Mouse (Mus musculus) hindbrain, embryonic 13.5 days (tissue): ENCODE measurements around the gene Nr2f2. TPM values are rescaled to one million over a fixed set of nuclear protein-coding genes. Genes with fewer than 3 reads are reported as not detected.

Experiments used
- ATAC-seq: fragments of 200-750 bp; cut with Nextera tagmentation; 2 replicates; pipeline ENCODE4 v1.8.0; 2017; ENCODE audit warnings: moderate TSS enrichment; ENCODE audit not compliant: low FRiP score
- H3K27ac ChIP-seq: fragments of 300-500 bp; sonication (generic); 2 replicates; pipeline ENCODE4 v1.5.1; 2015; ENCODE audit warnings: inconsistent platforms, mild to moderate bottlenecking, moderate library complexity
- H3K27me3 ChIP-seq: fragments of 300-500 bp; sonication (generic); 2 replicates; pipeline ENCODE4 v1.6.1; 2015; ENCODE audit warnings: mild to moderate bottlenecking, inconsistent platforms
- H3K36me3 ChIP-seq: fragments of 300-500 bp; sonication (generic); 2 replicates; pipeline ENCODE4 v1.6.1; 2015; ENCODE audit warnings: mild to moderate bottlenecking, inconsistent platforms
- H3K4me1 ChIP-seq: fragments of 300-500 bp; sonication (generic); replicated peaks from 2 replicates; pipeline ENCODE4 v1.6.1; 2015; ENCODE audit warnings: inconsistent platforms
- H3K4me2 ChIP-seq: fragments of 300-500 bp; sonication (generic); 2 replicates; pipeline ENCODE4 v1.6.1; 2015; ENCODE audit warnings: inconsistent platforms, mild to moderate bottlenecking, moderate library complexity
- H3K4me3 ChIP-seq: fragments of 300-500 bp; sonication (generic); 2 replicates; pipeline ENCODE4 v1.5.1; 2015; ENCODE audit warnings: mild to moderate bottlenecking, inconsistent platforms
- H3K9ac ChIP-seq: fragments of 300-500 bp; sonication (generic); 2 replicates; pipeline ENCODE4 v1.6.1; 2015; ENCODE audit warnings: mild to moderate bottlenecking, inconsistent platforms
- H3K9me3 ChIP-seq: fragments of 300-500 bp; sonication (generic); 2 replicates; pipeline ENCODE4 v1.6.1; 2016; ENCODE audit warnings: inconsistent platforms
- WGBS: fragments of 180-500 bp; shearing (Covaris S2); methylation state at CpG from one replicate; pipeline ENCODE4 v1.1.7; 2015; 5-methylcytosine and 5-hydroxymethylcytosine counted together
- polyA plus RNA-seq: library from polyadenylated mRNA; unstranded; fragments of >200 nt; fragmentation: Nextera tagmentation; extraction: Ambion mirVana; gene quantifications from 2 replicates; pipeline ENCODE4 v1.2.1, GENCODE M21; 2015

Gene Nr2f2
- polyA plus RNA-seq, 1 experiment from 2014 or later, result 134 TPM

GRCm38 (mm10) chr7:70328206-70329036, 38.1 kb downstream of the Nr2f2 start:
- H3K27me3 ChIP-seq, result peaks cover 96% of the 10 kb centered on the region

DNA sequence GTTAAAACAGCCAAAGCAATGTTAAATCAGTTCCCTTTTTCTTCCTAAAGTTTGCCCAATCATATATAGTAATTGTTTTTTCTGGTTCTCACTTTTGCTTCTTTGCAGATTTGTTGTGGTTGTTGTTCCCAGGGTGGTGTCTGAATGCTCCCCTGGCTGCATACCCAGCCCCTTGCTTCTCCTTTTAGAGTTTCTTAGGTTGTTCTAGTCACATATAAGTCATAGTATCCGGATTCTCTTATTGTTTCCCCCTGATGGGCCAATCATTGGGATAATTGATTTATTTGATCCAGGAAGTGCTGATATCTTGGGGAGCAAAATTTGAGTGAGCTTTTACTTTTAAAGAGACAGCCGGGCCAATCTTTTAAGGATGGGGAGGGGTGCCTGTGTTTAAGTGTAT, 39.3 kb downstream of the Nr2f2 start:
- no peaks in the 10 kb centered on the region for H3K36me3 ChIP-seq

More at GRCm38 (mm10) chr7:70328206-70329036, 38.1 kb downstream of the Nr2f2 start:
- Histone ChIP-seq H3K9ac (no peak overlapping the region; the same call in 1 of the 2 replicates), H3K4me3 (no peak overlapping the region), H3K9me3 (no peaks in the 10 kb centered on the region), H3K4me1 (peaks cover 36% of the 10 kb centered on the region), H3K27ac (no peak overlapping the region), H3K36me3 (no peaks in the 10 kb centered on the region), H3K4me2 (no peak overlapping the region)
- 6% methylated on average over 10 of the region's 10 CpGs for WGBS
- no peak for ATAC-seq

GRCm38 (mm10) chr7:70326176-70327035, 40.1 kb downstream of the Nr2f2 start:
- H3K27ac ChIP-seq, result peak overlapping the region; percentile 40; the same call in 1 of the 2 replicates
- no peaks in the 10 kb centered on the region for H3K9me3 ChIP-seq
- peaks cover 96% of the 10 kb centered on the region for H3K27me3 ChIP-seq
- peaks cover 22% of the 10 kb centered on the region for H3K4me1 ChIP-seq
- H3K4me2 ChIP-seq, result peak overlapping the region; percentile 43
- 3% methylated on average over 21 of the region's 21 CpGs for WGBS
- no peaks in the 10 kb centered on the region for H3K36me3 ChIP-seq
- H3K4me3 ChIP-seq, result peak overlapping the region; percentile 14
- H3K9ac ChIP-seq, result peak overlapping the region; percentile 24; the same call in 1 of the 2 replicates
- no peak for ATAC-seq

More for the DNA sequence above, 39.3 kb downstream of the Nr2f2 start:
- peaks cover 30% of the 10 kb centered on the region for H3K4me1 ChIP-seq
- no peak overlapping the region for H3K27ac ChIP-seq
- no peaks in the 10 kb centered on the region for H3K9me3 ChIP-seq
- no peak overlapping the region for H3K4me3 ChIP-seq
- H3K27me3 ChIP-seq, result peaks cover 96% of the 10 kb centered on the region
- no peak overlapping the region for H3K9ac ChIP-seq
- 20% methylated on average over 2 of the region's 2 CpGs for WGBS
- ATAC-seq, result no peak
- 0 out of 2 replicates have a peak overlapping the region, but pooled peaks have one; percentile 2 for H3K4me2 ChIP-seq

GRCm38 (mm10) chr7:70325381-70325780, 41.2 kb downstream of the Nr2f2 start:
- ATAC-seq, result peak; percentile 56
- peak overlapping the region; percentile 14 for H3K4me3 ChIP-seq
- peak overlapping the region; percentile 42; the same call in 1 of the 2 replicates for H3K27ac ChIP-seq
- H3K27me3 ChIP-seq, result peaks cover 91% of the 10 kb centered on the region
- H3K9me3 ChIP-seq, result no peaks in the 10 kb centered on the region
- H3K9ac ChIP-seq, result no peak overlapping the region; the same call in 1 of the 2 replicates
- H3K4me1 ChIP-seq, result peaks cover 13% of the 10 kb centered on the region
- H3K4me2 ChIP-seq, result peak overlapping the region; percentile 43
- 2% methylated on average over 18 of the region's 18 CpGs for WGBS
- H3K36me3 ChIP-seq, result no peaks in the 10 kb centered on the region

DNA sequence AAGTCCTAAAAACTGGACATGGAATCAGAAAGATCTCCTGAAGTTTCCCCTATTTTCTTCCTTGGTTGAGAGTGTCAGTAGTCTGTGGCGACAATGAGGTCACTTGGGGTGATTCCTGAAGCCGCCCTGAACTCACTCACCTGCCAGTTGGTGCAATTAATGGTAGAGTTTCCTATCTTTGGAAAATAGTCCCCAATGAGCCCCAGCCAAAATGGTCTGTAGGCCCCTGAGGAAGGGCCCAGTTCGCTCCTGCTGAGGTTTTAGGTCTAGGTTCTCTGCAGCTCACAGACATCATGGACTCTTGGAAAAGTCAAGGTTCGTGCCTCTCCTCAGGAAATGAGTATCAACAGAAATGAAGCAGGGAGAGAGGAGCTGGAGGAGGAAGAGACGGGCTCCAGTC, 42.0 kb downstream of the Nr2f2 start:
- Histone ChIP-seq H3K4me1 (peaks cover 13% of the 10 kb centered on the region), H3K4me3 (no peak overlapping the region), H3K27ac (no peak overlapping the region), H3K36me3 (no peaks in the 10 kb centered on the region), H3K27me3 (peaks cover 87% of the 10 kb centered on the region), H3K4me2 (no peak overlapping the region), H3K9me3 (no peaks in the 10 kb centered on the region), H3K9ac (no peak overlapping the region)
- ATAC-seq, result no peak
- 15% methylated on average over 5 of the region's 5 CpGs for WGBS

DNA sequence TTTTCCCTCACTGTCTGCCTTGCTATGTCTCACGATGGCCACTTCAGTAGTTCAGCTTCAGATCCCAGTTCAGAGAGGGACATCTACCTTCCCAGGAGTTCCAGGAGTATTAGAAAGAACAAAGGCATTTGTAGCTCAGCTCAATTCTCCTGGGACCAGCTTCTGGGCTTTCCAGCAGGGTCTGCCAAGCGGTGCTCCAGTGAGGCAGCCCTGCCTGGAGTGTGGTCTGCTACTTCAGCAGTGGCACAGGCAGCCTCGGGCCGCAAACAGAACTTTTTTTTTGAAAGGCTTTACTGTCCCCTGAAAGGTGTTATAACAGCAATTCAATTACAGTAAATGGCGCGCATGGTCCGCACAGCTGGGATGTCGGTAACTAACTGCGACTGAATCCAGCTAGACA, 42.5 kb downstream of the Nr2f2 start:
- Histone ChIP-seq H3K9ac (no peak overlapping the region), H3K9me3 (no peaks in the 10 kb centered on the region), H3K4me2 (no peak overlapping the region), H3K27ac (no peak overlapping the region), H3K36me3 (no peaks in the 10 kb centered on the region), H3K4me3 (no peak overlapping the region), H3K27me3 (peaks cover 82% of the 10 kb centered on the region), H3K4me1 (peaks cover 13% of the 10 kb centered on the region)
- no peak for ATAC-seq
- 10% methylated on average over 9 of the region's 9 CpGs for WGBS

GRCm38 (mm10) chr7:70305716-70306115, 60.8 kb downstream of the Nr2f2 start:
- H3K4me2 ChIP-seq, result no peak overlapping the region
- no peaks in the 10 kb centered on the region for H3K9me3 ChIP-seq
- no peak overlapping the region for H3K4me3 ChIP-seq
- H3K27me3 ChIP-seq, result no peaks in the 10 kb centered on the region
- H3K9ac ChIP-seq, result no peak overlapping the region
- no peak overlapping the region for H3K27ac ChIP-seq
- no peak for ATAC-seq
- WGBS, result 65% methylated on average over 7 of the region's 7 CpGs
- no peaks in the 10 kb centered on the region for H3K36me3 ChIP-seq
- H3K4me1 ChIP-seq, result no peaks in the 10 kb centered on the region

GRCm38 (mm10) chr7:70304426-70304825, 62.1 kb downstream of the Nr2f2 start:
- Histone ChIP-seq H3K9ac (no peak overlapping the region), H3K4me2 (no peak overlapping the region), H3K27ac (no peak overlapping the region), H3K36me3 (no peaks in the 10 kb centered on the region), H3K4me3 (no peak overlapping the region), H3K9me3 (no peaks in the 10 kb centered on the region), H3K4me1 (no peaks in the 10 kb centered on the region), H3K27me3 (no peaks in the 10 kb centered on the region)
- no peak for ATAC-seq
